In the genomic region with DNA sequence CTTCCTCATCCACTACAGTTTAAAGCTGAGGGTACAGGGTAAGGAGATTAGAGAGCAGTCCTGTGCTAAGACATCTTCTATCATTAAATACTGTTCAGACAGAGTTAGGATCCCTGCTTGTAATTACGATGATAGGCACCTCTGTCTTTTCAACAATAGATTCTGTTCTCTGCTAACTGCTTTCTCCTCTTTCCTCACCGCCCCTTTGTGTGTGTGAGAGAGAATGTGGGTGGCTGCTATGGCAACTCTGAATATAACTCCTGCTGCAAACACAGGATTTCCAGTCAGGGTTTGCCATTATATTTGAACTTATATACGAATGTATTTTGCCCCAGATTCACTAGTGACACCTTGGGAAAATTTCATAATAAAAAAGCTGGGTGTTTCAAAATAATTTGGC, we compare ENCODE assay signal across 17 mouse cellular contexts. TPM values are rescaled to one million over a fixed set of nuclear protein-coding genes. Genes with fewer than 3 reads are reported as not detected.
DNase-seq lines count a peak whose midpoint lies in the region; ATAC-seq lines count a peak whose summit lies in the region.
"Had no signal": no experiment of that assay in that cellular context is flagged by ENCODE, and none has a peak within 500 bp of the region (broad histone marks: within the 10 kb centered on the region; RNA-seq: fewer than 3 reads in every experiment).

No protein-coding gene starts in this region.

- no peaks in the 10 kb centered on the region for H3K9me3 ChIP-seq in hindbrain, embryonic 10.5 days
- H3K9me3 ChIP-seq in hindbrain, embryonic 13.5 days, result no peaks in the 10 kb centered on the region
- H3K9me3 ChIP-seq: heart, embryonic 10.5 days; lung, embryonic 15.5 days; neural tube, embryonic 13.5 days; stomach, embryonic 15.5 days had no signal

- intact Hi-C loops in left cerebral cortex, postnatal 25 days (cut with DNase I), result loop anchor here (5.0 kb wide), 1 partner anchor 51 kb away; no protein-coding TSS in a partner anchor

- H3K27me3 ChIP-seq in hindbrain, embryonic 10.5 days (ENCODE audit: insufficient read depth, poor library complexity, severe bottlenecking), result no peaks in the 10 kb centered on the region
- H3K27me3 ChIP-seq in hindbrain, embryonic 13.5 days, result no peaks in the 10 kb centered on the region
- H3K27me3 ChIP-seq: lung, embryonic 15.5 days; neural tube, embryonic 13.5 days; stomach, embryonic 15.5 days had no signal

- peak; percentile 14 for DNase-seq in hindbrain, embryonic 10.5 days (ENCODE audit: low spot score)
- DNase-seq in right cerebral cortex, adult 2 months (ENCODE audit: low spot score in 2 of 2), result peak; percentile 63 to 70
- DNase-seq in right cerebral cortex, postnatal 4 days, result no peak
- peak; percentile 51 to 83 for DNase-seq in left cerebral cortex, postnatal 25 days (ENCODE audit: low spot score in 2 of 2)
- DNase-seq in heart, adult 9 months (ENCODE audit: low spot score in 2 of 2), result no peak
- no peak for DNase-seq in cerebellum, adult 11-12 months
- no peak for DNase-seq in thymus, postnatal 36 days
- DNase-seq: cerebellum, postnatal 10 days; heart, postnatal 4 days; kidney, adult 2 months had no signal

- H3K4me1 ChIP-seq in hindbrain, embryonic 10.5 days (replicated peaks), result peaks cover 6% of the 10 kb centered on the region
- no peaks in the 10 kb centered on the region for H3K4me1 ChIP-seq in hindbrain, embryonic 13.5 days (replicated peaks)
- H3K4me1 ChIP-seq: lung, embryonic 15.5 days; neural tube, embryonic 13.5 days; stomach, embryonic 15.5 days had no signal

- H3K9ac ChIP-seq in hindbrain, embryonic 13.5 days, result no peak overlapping the region
- H3K9ac ChIP-seq: lung, embryonic 15.5 days; neural tube, embryonic 13.5 days; stomach, embryonic 15.5 days had no signal

- H3K36me3 ChIP-seq in hindbrain, embryonic 10.5 days, result no peaks in the 10 kb centered on the region
- no peaks in the 10 kb centered on the region for H3K36me3 ChIP-seq in hindbrain, embryonic 13.5 days
- H3K36me3 ChIP-seq: lung, embryonic 15.5 days; neural tube, embryonic 13.5 days; stomach, embryonic 15.5 days had no signal

- no peak; the same call in 1 of the 2 replicates for ATAC-seq in hindbrain, embryonic 13.5 days (ENCODE audit: low FRiP score)

- no peak overlapping the region for H3K4me2 ChIP-seq in hindbrain, embryonic 13.5 days
- H3K4me2 ChIP-seq: lung, embryonic 15.5 days; neural tube, embryonic 13.5 days; stomach, embryonic 15.5 days had no signal

- no peak overlapping the region for H3K27ac ChIP-seq in hindbrain, embryonic 10.5 days
- H3K27ac ChIP-seq in hindbrain, embryonic 13.5 days, result no peak overlapping the region
- H3K27ac ChIP-seq: heart, embryonic 10.5 days; lung, embryonic 15.5 days; neural tube, embryonic 13.5 days; stomach, embryonic 15.5 days had no signal

- H3K4me3 ChIP-seq in hindbrain, embryonic 10.5 days, result no peak overlapping the region
- no peak overlapping the region for H3K4me3 ChIP-seq in hindbrain, embryonic 13.5 days
- H3K4me3 ChIP-seq: heart, embryonic 10.5 days; lung, embryonic 15.5 days; neural tube, embryonic 13.5 days; stomach, embryonic 15.5 days had no signal

- 29% methylated on average over 3 of the region's 3 CpGs for WGBS in hindbrain, embryonic 10.5 days
- 17% methylated on average over 3 of the region's 3 CpGs for WGBS in hindbrain, embryonic 13.5 days

RNA-seq across cellular contexts. Expression of a gene that starts 54.2 kb away (rescaled TPM):
- polyA plus RNA-seq in hindbrain, embryonic 10.5 days (2016; fragmentation: Nextera tagmentation; extraction: Ambion mirVana), result 0.06 and 0.34 TPM in 2 replicates
- polyA plus RNA-seq in hindbrain, embryonic 13.5 days (2015; fragmentation: Nextera tagmentation; extraction: Ambion mirVana), result 2.3 and 2.5 TPM in 2 replicates
- 10 to 100 TPM; 36.8 to 39.4 TPM for total RNA-seq in left cerebral cortex, postnatal 25 days (2021)
- total RNA-seq: gastrocnemius, adult 8-10 months; megakaryocyte-erythroid progenitor cell, adult 5-6 weeks had no signal

Comparison
In these comparisons a context has a peak if more than half of its experiments do, and no peak if none do; other contexts are left out.
1. DNase-seq: peak in hindbrain, embryonic 10.5 days (single experiment), right cerebral cortex, adult 2 months (2 of 2) and left cerebral cortex, postnatal 25 days (2 of 2); none in right cerebral cortex, postnatal 4 days (single experiment), heart, adult 9 months (0 of 2), cerebellum, adult 11-12 months (single experiment) and thymus, postnatal 36 days (0 of 2).